Mouse (Mus musculus) urinary bladder, postnatal 36 days (tissue): ENCODE results near the gene Ebi3.

ENCODE experiments used
- DNase-seq, 2 experiments: peaks; one replicate each; pipeline ENCODE4 v3.0.0; 2022; ENCODE audit warnings: low spot score in 2 of 2, mixed read lengths in 1 of 2

The Ebi3 gene

GRCm38 (mm10) chr17:56003000-56003399 is 50.6 kb downstream of the Ebi3 start:
- no peak for DNase-seq

DNA sequence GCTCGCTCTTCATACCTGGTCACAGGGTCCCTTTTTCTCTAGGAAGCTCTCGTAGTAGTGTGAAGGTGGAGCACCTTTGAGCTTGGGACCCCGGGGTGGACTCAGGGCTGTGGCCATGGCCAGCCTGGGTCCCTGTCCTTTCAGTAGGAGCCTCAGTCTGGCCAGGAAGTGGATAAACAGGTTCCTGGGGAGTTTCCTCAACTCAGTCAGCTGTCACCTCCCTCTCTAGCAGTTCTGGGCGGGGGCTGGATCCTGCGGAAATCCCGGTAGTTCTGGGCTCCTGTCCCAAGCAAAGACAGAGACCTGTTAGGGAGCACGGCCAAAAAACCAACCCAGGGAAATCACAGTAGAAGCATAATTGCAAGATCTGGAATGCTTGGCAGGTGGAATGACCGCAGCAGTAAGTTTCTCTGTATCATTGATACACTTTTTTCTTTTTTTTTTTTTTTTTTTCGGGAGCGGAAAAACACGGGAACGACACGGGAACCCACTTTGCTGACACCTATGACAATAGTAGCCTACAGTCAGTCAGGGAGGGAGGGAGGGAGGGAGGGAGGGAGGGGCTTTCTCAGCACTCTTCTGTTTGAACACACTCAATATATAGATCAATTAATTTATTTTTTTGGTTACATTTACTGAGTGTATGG is 53.1 kb downstream of the Ebi3 start, which contains the start of the genes Stap2 and Mpnd:
Gene Stap2 (minus strand): TSS at position 170 of the 647 bp plus-strand sequence.
Gene Mpnd (plus strand): TSS at position 297 of the 647 bp plus-strand sequence.
- DNase-seq: peak; percentile 53 to 58
